Mouse (Mus musculus) liver, embryonic 14.5 days (tissue): ENCODE results near the gene Hist1h3g. TPM values are rescaled to one million over a fixed set of nuclear protein-coding genes. Genes with fewer than 3 reads are reported as not detected.

Experiments used
- ATAC-seq: fragments of 200-750 bp; cut with Nextera tagmentation; 2 replicates; pipeline ENCODE4 v1.8.0; 2017; ENCODE audit warnings: moderate number of reproducible peaks, mild to moderate bottlenecking, moderate library complexity; ENCODE audit not compliant: insufficient read depth
- DNase-seq, 3 experiments: peaks; one replicate each; pipeline ENCODE4 v3.0.0-alpha.2; 2012 to 2013; ENCODE audit warnings: low read depth in 3 of 3, low spot score in 3 of 3
- H3K27ac ChIP-seq: fragments of 300-500 bp; sonication (generic); 2 replicates; pipeline ENCODE4 v1.5.1; 2014; ENCODE audit warnings: moderate library complexity, mild to moderate bottlenecking, control low read depth, inconsistent platforms
- H3K27me3 ChIP-seq: fragments of 300-500 bp; sonication (generic); 2 replicates; pipeline ENCODE4 v1.6.1; 2014; ENCODE audit warnings: mild to moderate bottlenecking, low read length, moderate library complexity; ENCODE audit not compliant: control insufficient read depth, insufficient read depth
- H3K36me3 ChIP-seq: fragments of 300-500 bp; sonication (generic); replicated peaks from 2 replicates; pipeline ENCODE4 v1.6.1; 2014; ENCODE audit warnings: low read depth; ENCODE audit not compliant: control insufficient read depth, insufficient read depth
- H3K4me1 ChIP-seq, 2 experiments: fragments of 200-500 bp in 1 of 2; fragments of 300-500 bp in 1 of 2; sonication (generic) in 1 of 2; replicated peaks; 2 replicates each; pipeline ENCODE4 v1.6.1; 2012 to 2014; ENCODE audit warnings: antibody characterized with exemption in 1 of 2, inconsistent platforms in 1 of 2, low read length in 1 of 2; ENCODE audit not compliant: control insufficient read depth in 2 of 2, insufficient read depth in 2 of 2
- H3K4me2 ChIP-seq: fragments of 300-500 bp; sonication (generic); 2 replicates; pipeline ENCODE4 v1.6.1; 2014; ENCODE audit warnings: low read depth, mild to moderate bottlenecking, control low read depth, moderate library complexity
- H3K4me3 ChIP-seq, 2 experiments: fragments of 200-500 bp in 1 of 2; fragments of 300-500 bp in 1 of 2; sonication (generic) in 1 of 2; 2 replicates each; pipeline ENCODE4 v1.5.1; 2012 to 2014; ENCODE audit warnings: low read depth in 2 of 2, low read length in 2 of 2, mild to moderate bottlenecking in 2 of 2, control low read depth in 1 of 2, inconsistent platforms in 1 of 2, moderate library complexity in 1 of 2; ENCODE audit not compliant: insufficient read depth in 1 of 2
- H3K9ac ChIP-seq: fragments of 300-500 bp; sonication (generic); replicated peaks from 2 replicates; pipeline ENCODE4 v1.6.1; 2014; ENCODE audit warnings: mild to moderate bottlenecking, control low read depth, moderate library complexity
- H3K9me3 ChIP-seq: fragments of 300-500 bp; sonication (generic); 2 replicates; pipeline ENCODE4 v1.6.1; 2016; ENCODE audit warnings: low read length, mixed read lengths; ENCODE audit not compliant: control insufficient read depth
- CTCF ChIP-seq: IDR thresholded peaks from 2 replicates; pipeline ENCODE4 v1.5.1; 2016; ENCODE audit warnings: antibody characterized with exemption, low read depth, control low read depth
- EP300 ChIP-seq: IDR thresholded peaks from 2 replicates; pipeline ENCODE4 v1.6.1; 2016; ENCODE audit warnings: antibody characterized with exemption, low read depth
- WGBS: fragments of 180-500 bp; shearing (Covaris S2); extraction: QIAGEN DNeasy Blood & Tissue Kit; methylation state at CpG from one replicate; pipeline ENCODE4 v1.1.7; 2014; ENCODE audit not compliant: insufficient replicate concordance; 5-methylcytosine and 5-hydroxymethylcytosine counted together
- polyA plus RNA-seq, 2 experiments: library from polyadenylated mRNA; depleted of rRNA in 1 of 2; stranded (reverse) in 1 of 2; unstranded in 1 of 2; fragments of >200 nt; fragmentation: Nextera tagmentation in 1 of 2; extraction: Ambion mirVana in 1 of 2; gene quantifications; 2 replicates each; pipeline versions ENCODE4 v1.2.1 to v1.2.3; 2012 to 2014

The Hist1h3g gene
- polyA plus RNA-seq, 2 experiments, result 8.6 to 48.1 TPM

DNA sequence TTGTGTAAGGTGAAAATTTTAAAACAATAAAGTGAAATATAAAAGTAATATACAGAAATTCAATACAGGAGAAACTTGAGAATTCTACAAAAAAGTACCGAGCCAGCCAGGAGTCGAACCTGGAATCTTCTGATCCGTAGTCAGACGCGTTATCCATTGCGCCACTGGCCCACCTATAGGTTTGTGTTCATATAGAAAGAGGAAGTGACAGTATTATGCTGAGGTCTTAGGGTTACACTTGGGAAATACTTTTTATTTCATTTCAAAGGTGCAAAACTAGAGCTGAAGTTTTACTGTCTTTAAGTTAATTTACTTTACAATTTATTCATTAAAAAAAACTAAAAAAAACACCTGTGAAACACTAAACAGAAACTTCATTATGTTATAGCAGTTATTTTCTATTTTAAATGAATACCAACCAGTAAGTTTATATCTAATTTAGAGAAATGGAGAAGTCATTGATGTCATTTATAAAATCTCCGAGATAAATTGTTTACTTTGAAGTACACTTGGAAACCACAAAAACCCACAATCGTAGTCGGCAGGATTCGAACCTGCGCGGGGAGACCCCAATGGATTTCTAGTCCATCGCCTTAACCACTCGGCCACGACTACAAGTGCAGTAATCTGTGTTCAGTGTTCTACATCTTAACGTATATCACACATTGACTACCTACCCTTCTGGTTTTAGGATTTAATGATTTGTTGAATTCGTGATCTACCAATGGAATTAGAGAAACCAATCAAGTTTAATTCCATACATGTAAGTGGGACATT, 34.6 kb upstream of the Hist1h3g start:
- no peaks in the 10 kb centered on the region for H3K9me3 ChIP-seq
- H3K4me3 ChIP-seq, result peak overlapping the region in 1 of 2 experiments; percentile 29; a peak in 2 of 4 replicates

DNA sequence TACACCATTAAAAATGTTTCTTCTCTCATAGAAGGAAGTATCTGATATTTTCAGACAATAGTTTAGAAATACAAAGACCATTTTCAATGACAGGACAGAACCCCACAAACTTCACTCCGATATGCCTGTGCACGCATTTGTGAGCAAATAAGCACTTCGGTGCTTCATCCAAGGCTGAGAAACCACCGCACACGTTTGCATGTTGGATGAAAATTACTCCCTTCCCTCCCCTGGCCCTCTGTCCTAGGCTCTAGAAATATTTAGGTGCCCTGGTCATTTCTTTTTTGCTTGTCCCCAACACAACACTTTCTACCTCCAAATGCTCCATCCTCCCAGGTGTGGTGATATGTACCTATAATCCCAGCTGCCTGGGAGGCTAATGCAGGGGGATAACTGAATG, 33.7 kb upstream of the Hist1h3g start:
- WGBS, result 23% methylated on average over 5 of the region's 5 CpGs
- H3K36me3 ChIP-seq, result no peaks in the 10 kb centered on the region
- DNase-seq (no peak), ATAC-seq (no peak)
- no peak overlapping the region for H3K27ac ChIP-seq
- H3K9me3 ChIP-seq, result no peaks in the 10 kb centered on the region
- H3K4me2 ChIP-seq, result peak overlapping the region; percentile 61
- H3K4me3 ChIP-seq, result peak overlapping the region; percentile 27 to 61
- peak overlapping the region; percentile 54 for H3K9ac ChIP-seq
- H3K4me1 ChIP-seq, result peaks cover 22 to 42% of the 10 kb centered on the region in 2 experiments
- TF ChIP-seq CTCF (no peak), EP300 (no peak)
- H3K27me3 ChIP-seq, result no peaks in the 10 kb centered on the region

More for the DNA sequence above, 34.6 kb upstream of the Hist1h3g start:
- Histone ChIP-seq H3K27me3 (no peaks in the 10 kb centered on the region), H3K27ac (no peak overlapping the region), H3K36me3 (no peaks in the 10 kb centered on the region), H3K4me1 (peaks cover 18 to 41% of the 10 kb centered on the region in 2 experiments), H3K4me2 (peak overlapping the region; percentile 61), H3K9ac (no peak overlapping the region)
- TF ChIP-seq CTCF (no peak), EP300 (no peak)
- DNase-seq, result peak; percentile 74 to 78 (median 76)
- WGBS, result 0% methylated on average over 17 of the region's 17 CpGs
- ATAC-seq, result peak; percentile 83

DNA sequence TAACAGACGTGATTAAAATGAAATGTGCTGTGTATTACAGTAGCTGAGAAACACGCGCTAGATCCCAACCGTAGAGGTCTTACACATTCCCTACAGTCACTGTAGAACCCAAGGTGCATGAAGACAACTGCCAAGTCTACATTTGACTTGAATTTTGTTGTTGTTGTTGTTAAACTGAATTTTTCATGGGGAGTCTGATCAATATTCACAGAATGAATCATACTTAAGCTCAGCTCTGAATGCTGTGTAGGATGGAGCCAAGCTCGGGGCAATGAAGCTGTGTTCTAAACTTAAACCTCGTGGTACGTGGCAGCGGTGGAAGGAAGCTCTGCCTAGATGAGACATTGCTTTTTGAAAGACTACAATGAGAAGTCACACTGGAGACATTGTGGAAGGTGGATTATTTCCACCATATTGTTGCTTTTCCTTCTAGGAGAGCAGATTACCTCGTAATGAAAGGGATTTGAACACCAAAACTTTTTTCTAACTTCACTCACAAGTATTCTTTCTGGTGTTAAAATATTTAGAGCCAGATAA, 33.1 kb upstream of the Hist1h3g start:
- no peaks in the 10 kb centered on the region for H3K9me3 ChIP-seq
- 0 out of 2 replicates have a peak overlapping the region, but pooled peaks have one; percentile 22 for H3K27ac ChIP-seq
- ATAC-seq (no peak), DNase-seq (no peak)
- peak overlapping the region; percentile 54 for H3K9ac ChIP-seq
- peak overlapping the region; percentile 61 for H3K4me2 ChIP-seq
- no peaks in the 10 kb centered on the region for H3K27me3 ChIP-seq
- peaks cover 26 to 44% of the 10 kb centered on the region in 2 experiments for H3K4me1 ChIP-seq
- WGBS, result 20% methylated on average over 9 of the region's 9 CpGs
- no peak for TF ChIP-seq CTCF
- TF ChIP-seq EP300, result no peak
- peak overlapping the region; percentile 27 to 32 for H3K4me3 ChIP-seq
- H3K36me3 ChIP-seq, result no peaks in the 10 kb centered on the region

DNA sequence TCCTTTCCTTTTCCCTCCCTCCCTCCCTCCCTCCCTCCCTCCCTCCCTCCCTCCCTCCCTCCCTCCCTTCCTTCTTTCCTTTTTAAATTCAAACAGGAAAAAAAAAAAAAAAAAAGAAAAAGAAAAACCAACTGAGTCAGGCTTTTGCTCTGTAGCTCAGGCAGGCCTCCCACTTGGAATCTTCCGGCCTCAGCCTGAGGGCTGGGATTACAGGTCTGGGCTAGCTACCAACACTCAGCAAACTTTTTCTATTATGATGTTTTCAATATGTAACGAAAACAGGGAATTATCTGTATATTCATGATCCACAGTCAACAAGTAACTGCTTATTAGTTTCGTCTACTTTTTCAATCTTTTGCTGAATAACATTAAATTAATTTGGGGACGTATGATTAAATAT, 32.3 kb upstream of the Hist1h3g start:
- DNase-seq (no peak), ATAC-seq (no peak)
- no peak overlapping the region for H3K9ac ChIP-seq
- peaks cover 28 to 47% of the 10 kb centered on the region in 2 experiments for H3K4me1 ChIP-seq
- no peak overlapping the region; the same call in 1 of the 2 replicates for H3K4me2 ChIP-seq
- no peaks in the 10 kb centered on the region for H3K9me3 ChIP-seq
- H3K4me3 ChIP-seq, result no peak overlapping the region
- no peaks in the 10 kb centered on the region for H3K36me3 ChIP-seq
- TF ChIP-seq EP300, result no peak
- no peak for TF ChIP-seq CTCF
- WGBS, result 57% methylated on average over 4 of the region's 4 CpGs
- no peaks in the 10 kb centered on the region for H3K27me3 ChIP-seq
- no peak overlapping the region for H3K27ac ChIP-seq

DNA sequence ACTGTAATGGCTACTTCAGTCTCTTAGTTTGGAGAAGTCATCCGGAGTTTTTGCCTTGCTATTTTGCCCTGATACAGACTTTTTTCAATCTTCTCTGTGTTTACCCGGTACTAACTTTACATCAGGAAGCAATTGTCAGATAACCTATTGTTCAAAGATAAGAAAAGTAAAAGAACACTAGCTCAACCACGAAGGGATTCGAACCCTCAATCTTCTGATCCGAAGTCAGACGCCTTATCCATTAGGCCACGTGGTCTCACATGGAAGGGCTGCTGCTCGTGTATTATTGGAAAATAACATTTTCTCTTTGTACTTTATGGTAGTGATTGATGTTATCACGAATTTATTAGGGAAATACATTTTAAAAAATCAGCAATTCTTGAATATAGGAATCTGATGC, 31.4 kb upstream of the Hist1h3g start:
- ATAC-seq (no peak), DNase-seq (peak in 1 of 3 experiments; percentile 67)
- Histone ChIP-seq H3K4me3 (peak overlapping the region in 1 of 2 experiments; percentile 23; a peak in 1 of 4 replicates), H3K9ac (no peak overlapping the region; the same call in 1 of the 2 replicates), H3K27ac (no peak overlapping the region), H3K4me2 (peak overlapping the region; percentile 57), H3K36me3 (no peaks in the 10 kb centered on the region), H3K9me3 (no peaks in the 10 kb centered on the region), H3K27me3 (no peaks in the 10 kb centered on the region), H3K4me1 (peaks cover 28 to 43% of the 10 kb centered on the region in 2 experiments)
- under 1% methylated on average over 9 of the region's 9 CpGs for WGBS
- TF ChIP-seq EP300, result no peak; the same call in 1 of the 2 replicates
- TF ChIP-seq CTCF, result no peak
